Mouse (Mus musculus) gastrocnemius, postnatal 4 days (tissue): Measurements from ENCODE around the gene Pemt. TPM values are rescaled to one million over a fixed set of nuclear protein-coding genes. Genes with fewer than 3 reads are reported as not detected.

ENCODE experiments used
- DNase-seq, 2 experiments: peaks; one replicate each; pipeline ENCODE4 v3.0.0; 2021 to 2022; ENCODE audit warnings: low spot score in 2 of 2, mixed read lengths in 2 of 2
- total RNA-seq, 2 experiments: library from RNA; stranded (reverse); gene quantifications; 2 replicates each; pipeline ENCODE4 v1.2.3; 2021

Pemt gene
- total RNA-seq, 2 experiments from 2014 or later: 5.9 to 7.7 TPM

DNA sequence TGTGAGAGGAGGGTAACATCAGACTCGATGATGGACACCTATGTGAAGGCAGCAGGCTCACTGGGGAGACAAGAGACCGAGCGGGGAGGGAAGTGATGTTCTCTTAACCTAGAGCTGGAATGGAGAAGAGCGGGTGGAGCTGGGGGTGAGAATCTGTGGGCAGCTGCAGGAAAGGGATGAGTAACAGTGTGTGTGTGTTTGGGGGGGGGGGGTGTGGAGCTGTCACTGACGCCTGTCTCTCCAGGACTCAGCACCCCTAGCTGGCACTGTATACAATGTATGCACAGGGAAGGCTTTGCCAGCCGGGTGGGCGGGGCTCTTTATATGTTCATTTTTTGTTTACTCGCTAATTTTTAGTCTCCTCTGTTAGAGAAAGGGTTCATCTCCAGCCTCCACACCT, 42.5 kb downstream of the Pemt start:
- no peak for DNase-seq

DNA sequence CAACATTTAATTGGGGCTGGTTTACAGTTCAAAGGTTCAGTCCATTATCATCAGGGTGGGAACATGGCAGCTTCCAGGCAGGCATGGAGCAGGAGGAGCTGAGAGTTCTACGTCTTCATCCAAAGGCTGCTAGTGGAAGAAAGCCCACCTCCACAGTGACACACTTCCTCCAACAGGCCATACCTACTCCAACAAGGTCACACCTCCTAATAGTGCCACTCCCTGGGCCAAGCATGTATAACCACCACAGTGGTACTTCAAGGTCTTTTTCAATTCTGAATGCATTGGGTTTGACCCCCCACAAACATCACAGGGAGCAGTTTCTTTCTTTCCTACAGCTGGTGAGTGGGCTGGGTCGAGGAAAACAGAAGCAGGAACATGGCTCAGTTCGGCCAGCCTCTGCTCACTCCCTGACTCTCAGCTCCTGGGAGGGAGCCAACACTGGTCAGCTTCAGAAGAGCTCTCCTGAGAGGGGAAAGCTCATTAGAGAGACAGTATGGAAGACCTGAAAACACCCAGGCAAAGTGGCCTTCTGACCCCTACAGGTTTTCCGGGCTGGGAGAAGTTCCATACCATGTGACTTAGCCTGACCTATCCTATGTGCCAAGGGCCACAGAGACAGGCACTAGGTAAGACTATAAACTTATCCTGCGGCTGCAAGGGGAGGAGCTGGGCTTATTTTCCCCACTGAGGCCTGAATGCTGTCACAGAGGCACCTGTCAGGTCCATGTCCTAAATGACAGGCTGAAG, 44.9 kb downstream of the Pemt start:
- no peak for DNase-seq

DNA sequence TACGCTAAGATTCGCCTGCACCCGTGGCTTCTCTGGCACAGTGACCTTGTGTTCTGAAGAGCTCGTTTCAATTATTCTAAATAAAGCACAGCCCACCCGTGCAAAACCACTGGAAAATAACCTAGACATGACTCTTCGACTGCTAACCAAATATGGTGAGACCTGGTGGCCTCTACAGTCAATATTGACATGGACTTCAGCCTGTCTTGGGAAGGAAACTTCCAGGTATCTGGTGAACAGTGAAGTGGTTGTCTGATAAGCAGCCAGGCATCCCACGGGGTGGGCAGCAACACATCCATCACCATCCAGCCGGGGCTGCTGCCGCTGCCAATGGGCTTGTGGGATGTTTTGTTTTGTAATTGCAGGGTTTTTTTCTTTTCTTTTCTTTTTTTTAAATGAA, 52.0 kb downstream of the Pemt start:
- DNase-seq: no peak

DNA sequence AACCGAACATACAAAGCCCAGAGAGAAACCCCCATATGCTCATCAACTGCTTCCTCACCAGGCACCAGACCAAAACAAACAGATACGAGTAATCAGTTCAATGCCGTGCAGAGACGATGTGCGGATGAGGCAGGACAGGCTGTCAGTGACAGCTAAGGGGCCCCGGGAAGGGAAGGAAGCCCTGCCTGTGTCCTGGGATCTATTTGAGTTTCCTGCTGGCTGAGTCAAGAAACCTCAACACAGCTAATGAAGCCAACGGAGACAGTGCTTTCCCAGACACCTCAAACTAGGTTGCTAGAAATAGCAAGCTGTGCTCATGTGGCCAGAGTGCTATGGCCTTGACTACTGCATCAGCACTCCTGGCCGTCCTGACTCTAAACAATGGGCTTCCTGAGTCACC, 54.9 kb downstream of the Pemt start:
- DNase-seq: no peak

DNA sequence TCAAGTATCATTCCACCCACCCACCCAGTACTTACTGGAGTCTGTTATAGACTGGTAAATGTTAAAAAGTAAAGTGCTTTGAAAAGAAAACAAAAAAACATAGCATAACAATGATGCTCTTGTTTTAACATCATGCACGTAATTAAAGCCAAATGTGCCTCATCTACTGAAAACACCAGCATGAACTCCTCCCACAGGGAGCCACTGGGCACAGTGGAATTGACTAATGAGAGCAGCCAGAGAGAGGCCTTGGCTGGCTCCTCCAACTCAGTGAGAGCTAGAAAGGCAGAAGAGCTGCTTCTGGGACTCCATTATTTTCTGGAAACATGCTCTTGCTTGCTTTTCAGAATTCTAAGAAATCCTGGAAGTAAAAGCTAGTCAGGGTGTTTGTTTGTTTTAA, 56.9 kb downstream of the Pemt start:
- no peak for DNase-seq

DNA sequence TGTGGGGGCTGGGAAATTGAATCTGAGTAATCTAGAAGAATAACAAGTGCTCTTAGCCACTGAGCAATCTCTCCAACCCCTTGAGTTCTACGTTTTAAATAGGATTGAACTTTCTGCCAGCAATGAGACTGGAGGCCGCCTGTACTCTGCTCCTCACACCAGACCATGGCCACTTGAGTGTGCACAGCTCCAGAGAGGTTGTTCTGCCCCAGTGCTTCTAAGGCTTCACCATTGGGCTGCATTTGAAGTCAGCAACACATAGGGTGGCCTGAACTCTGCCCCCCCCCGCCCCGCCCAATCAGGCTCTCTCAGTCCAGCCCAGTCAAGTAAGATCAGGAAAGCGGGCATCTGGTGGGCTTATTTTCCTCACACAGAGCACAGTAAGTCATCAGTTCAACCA, 68.5 kb downstream of the Pemt start:
- no peak for DNase-seq

DNA sequence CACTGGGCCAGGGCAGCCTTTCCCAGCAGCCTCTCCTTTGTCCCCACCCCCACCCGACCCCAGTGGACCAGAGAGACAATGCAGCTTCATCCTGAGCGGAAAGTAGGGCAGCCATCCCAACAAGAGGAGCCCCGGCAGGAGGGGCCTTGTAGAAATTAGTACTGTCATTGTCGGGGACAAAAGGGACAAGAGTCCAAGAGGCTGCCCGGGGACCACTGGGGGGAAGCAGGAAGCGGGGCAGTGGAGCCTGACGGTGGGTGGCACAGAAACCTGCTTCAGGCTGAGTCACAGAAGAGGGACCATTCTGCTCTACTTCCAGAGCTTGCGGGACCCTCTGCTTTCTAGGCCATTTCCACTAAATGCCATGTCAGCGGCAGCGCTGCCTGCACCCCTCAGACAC, 71.0 kb downstream of the Pemt start:
- DNase-seq: no peak

DNA sequence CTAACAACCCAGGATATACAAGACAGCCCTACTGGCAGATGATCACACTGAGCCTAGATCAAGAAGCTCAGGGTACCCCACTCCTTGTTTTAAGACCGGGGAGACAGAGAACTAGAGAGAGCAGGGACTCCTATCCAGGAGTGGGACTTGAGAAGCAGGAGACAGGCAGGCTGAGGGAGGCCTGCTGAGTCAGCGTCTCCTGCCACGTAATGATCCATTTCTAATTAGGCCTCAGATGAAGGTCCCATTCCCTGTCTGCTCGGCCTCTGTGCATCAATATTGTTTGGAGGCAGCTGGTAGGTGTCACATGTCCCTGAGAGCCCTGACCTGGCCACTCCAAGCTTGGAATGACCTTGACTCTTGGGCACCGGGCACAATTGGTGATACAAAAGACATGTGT, 72.9 kb downstream of the Pemt start:
- no peak for DNase-seq

DNA sequence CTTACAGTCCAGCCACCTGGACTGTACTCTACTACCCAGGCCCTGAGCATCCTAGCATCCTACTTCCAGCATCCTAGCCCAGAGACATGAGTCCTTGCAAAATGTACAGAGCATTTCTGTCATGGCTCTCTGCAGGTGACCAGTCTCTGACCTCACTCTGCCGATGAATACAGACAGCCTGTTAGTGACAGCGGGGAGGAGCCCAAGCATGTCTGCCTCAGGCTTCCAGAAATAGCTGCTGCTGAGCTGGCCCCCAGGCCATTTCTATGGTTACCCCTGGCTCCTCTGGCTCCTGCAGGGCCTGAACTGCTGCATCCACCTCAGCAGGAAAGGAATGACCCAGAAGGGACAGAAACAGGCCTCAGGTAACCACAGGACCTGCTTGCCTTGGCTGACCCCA, 74.6 kb downstream of the Pemt start:
- no peak for DNase-seq

DNA sequence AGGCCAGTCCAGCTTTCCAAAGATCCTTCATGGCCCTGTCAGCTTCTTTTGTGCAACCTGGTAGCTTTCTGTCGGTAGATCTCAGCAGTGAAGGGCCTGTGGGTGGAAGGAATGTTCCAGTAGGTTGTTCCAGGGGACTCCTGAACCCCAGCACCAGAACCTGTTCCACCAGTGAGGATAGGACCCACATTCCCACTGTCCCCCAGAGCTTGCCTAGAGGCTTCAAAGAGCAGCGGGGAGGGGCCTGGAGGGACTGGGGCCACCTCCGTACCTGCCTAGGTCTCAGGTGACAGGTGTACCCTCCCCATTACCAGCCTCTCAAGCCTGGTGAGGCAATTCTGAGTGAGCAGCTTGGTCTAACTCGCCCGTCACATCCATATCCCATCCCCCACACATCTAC, 75.5 kb downstream of the Pemt start:
- no peak for DNase-seq

DNA sequence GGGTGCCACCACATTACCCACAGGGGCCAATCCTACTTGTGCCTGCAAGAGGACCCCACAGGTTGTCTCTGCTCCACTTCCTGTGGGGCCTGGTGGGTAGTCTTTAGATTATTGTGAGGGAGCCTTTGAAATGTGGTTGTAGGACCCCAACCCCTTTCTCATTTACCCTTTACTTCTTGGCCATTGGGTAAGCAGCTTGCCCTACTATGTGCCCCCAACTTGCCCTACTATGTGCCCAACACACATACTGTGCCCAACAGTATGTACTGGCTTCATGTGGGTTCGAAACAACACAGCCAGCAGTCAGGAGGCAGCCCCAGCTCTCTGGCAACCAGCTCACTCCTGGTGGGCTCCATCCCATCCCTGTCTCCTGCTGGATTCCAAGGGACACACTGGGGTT, 78.5 kb downstream of the Pemt start:
- DNase-seq: no peak

DNA sequence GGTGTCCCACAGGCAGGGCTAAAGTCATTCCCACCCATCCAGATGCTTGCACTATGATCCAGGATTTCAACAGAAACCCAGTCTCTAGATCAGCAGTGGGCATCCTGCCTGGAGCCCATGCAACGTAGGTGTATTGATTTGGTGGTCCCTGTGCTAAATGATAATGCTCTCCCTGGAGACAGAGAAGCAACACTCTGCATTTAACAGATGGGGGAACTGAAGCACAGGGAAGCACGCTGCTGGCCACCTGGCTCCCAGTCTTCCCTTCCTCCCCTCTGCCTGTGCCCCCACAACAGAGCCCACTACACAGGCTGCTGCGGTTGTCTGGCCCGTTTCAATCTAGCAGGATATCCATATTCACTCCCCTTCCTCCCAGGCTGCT, 80.2 kb downstream of the Pemt start:
- DNase-seq: no peak

DNA sequence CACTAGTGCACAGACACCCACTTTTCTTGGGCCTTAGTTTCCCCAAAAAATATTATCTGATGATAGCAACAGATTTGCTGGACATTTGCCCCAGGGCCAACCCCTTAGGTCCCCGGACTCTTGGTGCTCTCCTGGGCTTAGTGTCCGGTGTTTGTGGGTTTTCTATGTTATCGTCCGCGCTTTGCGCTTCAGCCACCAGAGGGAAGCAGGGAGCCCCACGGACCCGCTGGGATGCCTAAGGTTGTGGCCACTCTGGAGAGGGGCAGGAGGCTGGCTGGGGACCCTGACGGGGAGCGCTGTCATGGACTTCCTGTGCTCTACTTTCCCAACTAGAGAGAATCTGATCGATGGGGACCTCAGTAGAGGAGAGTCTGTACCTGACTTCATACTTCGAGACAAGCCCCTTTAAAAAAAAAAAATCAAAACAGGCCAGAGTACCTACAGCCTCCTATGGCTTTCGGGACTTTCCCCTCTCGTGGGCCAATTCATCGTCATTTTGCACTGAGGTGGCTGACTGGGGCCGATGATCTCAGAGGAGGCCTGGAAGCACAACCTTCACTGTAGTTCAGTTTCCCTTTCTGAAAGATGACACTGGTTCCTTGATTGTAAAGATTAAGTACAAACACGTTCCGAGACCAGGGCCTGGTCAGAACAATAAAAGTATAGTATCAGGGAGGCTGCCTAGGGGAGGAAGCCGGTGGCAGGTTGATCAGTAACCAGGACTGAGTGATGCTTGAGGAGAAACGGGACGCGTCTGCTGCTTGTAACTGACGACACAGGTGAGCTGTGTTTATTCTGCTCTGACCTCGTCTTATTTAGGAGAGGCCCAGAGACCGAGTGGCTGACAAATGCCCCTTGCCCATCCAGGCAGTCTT, 80.8 kb downstream of the Pemt start:
- peak; percentile 56 to 79 for DNase-seq

DNA sequence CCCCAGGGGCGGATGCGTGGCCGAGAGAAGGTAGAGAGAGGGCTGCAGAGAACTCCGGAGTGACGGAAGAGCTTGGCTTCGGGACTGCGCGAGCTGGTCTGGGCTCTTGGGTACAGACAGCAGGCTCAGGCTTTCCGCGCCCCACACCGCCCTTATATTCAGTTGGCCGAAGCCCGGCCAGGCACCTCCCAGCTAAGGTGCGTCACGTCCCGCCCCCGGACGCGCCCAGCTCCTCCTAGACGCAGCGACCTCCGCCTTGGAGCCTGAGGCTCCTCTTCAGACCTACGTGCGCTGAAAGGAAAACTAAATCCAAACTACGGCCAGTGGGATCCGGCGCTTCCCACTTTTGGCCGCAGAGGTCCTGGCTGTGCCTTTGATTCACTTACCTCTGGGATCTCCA, 81.5 kb downstream of the Pemt start, which contains the start of gene Rasd1:
Rasd1 (minus strand) TSS at position 127 of the 400 bp plus-strand sequence.
- DNase-seq: peak in 1 of 2 experiments; percentile 67

DNA sequence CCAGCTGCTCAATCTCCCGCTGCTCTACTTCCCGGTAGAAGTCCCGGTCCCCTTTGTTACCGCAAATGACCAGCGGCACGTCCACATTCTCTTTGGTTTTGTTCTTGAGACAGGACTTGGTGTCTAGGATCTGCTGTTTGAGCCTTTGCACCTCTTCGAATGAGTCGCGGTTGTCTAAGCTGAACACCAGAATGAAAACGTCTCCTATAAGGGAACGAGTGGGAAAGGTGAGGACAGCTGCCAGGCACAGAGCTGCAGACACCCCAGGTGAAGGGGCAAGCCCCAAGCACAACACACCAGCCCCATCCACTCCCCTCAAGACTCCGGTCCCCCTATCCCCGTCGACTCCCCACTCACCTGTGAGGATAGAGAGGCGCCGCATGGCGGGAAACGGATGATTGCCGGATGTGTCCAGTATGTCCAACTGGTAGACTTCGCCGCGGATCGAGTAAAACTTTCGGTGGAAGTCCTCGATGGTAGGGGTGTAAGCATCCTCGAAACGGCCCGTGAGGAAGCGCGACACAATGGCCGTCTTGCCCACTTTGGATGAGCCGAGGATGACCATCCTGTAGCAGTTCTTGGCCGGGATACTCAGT, 82.0 kb downstream of the Pemt start:
- no peak for DNase-seq

DNA sequence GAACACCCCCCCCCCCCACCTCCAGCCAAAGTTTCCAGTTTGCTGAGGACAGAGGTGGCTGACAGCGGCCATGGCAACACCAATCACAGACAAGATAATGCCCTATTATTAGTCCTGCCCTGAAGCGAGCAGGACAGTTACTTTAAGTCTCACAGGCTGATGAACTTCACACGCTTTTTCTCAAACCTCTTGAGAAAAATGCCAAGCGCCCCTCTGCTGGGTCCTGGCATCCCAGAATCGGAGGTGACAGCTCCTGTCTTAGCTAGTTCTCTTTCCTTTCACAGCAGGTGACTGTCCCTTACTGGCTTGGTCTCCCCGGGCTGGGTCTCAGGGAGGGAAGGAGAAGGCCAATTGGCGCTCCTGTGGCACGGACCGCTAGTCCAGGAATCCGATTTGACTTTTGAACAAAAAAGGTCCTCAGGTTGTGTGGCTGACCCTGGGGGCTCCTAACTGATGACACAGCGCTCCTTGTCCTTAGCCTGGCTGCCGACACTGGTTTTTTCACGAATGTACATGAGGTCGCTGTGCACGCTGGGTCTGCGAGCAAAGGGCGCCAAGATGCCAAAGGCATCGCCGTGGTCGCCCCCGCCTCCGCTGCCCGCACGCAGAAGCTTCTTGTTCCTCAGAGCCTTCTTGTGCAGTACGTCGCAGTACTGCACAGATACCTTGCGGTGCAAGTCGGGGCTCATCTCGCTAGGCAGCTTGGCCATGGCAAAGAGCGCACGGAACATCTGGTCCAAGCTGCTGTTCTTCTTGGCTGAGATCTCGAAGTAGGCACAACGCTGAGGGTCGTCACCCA, 82.7 kb downstream of the Pemt start:
- DNase-seq: no peak

DNA sequence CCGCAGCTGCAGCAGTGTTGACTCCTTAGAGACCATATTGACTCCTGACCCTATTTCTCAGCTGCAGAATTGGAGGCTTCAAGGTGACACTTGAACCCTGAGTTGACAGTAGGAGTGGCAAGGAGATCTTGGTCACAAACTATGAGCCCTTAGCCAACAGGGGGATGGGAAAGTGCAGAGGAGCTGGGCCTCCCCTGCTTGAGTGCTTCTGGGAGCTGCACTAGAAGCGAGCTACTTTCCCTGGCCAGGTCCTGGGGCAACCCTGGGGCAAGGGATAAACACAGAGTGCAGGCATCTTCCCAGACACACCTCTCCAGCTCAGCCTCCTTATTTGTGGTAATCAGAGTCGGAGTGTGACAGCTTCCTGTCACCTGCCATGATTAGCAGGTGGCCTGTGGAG, 83.7 kb downstream of the Pemt start:
- DNase-seq: no peak

DNA sequence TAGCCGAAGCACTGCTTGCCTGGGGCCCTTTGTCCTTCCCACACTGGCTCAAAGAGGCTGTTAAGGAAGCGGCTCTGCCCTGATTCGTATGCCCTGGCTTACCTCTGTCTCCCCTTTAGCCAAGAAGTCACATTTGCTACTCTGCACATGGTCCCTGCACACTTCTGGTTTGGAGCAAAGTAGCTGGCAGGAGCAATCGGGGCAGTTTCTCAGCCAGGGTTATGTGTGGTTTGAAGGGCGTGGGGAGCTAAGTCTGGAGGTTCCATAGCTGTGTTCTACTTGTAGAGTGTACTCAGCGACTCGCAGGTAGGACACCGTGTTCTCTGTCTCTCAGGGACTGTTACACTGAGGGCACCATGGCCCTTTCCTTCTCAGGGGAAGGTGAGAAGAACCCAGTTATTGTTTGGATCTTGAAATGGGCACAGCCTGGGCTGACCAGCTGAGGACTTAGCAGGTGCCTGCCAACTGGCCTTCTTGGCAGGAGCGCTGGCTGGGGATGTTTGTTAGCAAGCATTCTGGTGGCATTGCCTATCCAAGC, 84.9 kb downstream of the Pemt start:
- no peak for DNase-seq

DNA sequence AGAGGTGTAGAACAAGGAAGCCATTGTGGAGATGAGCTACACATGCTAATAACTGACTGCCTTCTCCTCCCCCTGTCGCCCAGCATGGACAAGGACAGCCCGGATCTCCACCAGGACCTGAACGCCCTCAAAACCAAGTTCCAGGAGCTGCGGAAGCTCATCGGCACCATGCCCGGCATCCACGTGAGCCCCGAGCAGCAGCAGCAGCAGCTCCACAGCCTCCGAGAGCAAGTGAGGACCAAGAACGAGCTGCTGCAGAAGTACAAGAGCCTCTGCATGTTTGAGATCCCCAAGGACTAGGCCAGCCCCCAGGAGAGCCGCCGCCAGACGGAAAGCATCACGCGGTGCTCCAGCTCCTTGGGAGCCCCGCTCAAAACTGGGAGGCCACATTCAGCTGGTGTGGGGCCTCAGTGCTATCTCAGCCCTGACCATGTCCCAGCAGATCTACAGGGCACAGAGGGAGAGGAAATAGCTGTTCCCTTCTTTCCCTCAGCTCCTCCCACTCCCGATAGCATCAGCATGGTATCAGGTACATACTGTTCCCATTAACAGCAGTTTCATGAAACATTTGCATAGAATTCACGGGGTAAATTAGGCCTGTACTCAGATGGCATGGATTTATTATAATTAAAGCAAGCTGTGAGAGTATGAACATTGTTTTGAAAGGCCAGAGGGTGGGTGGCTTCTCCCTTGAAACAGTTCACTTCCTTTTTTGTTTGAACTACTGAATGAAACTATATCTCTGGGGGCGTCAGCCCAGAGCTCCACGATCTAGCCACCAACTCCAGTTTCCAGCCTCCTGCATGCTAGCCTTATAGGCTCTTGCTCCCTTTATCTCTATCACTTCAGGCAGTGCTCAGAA, 85.6 kb downstream of the Pemt start:
- DNase-seq: no peak

DNA sequence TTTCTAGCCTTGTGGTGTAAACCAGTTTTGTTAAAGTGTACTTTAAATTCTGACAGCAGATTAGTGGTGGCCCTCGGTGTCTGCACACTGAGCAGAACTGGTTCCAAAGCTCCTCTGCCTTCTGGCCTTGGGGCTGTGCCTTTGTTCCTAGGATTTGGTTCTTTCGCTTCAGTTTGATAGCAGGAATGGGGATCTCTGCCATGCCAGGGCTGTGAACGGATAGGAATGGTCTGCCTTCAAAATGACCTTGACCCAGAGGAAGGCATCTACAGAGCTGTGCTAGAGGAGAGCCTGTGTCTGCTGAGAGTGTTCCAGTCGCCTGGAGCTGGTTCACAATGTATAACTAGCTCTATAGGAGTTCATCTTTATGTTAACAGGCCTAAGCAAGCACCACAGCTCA, 86.8 kb downstream of the Pemt start:
- DNase-seq: no peak
